Mouse (Mus musculus) hindbrain, embryonic 16.5 days (tissue): ENCODE results near the gene Abcc5. TPM values are rescaled to one million over a fixed set of nuclear protein-coding genes. Genes with fewer than 3 reads are reported as not detected.

Source experiments
- ATAC-seq: fragments of 200-750 bp; cut with Nextera tagmentation; 2 replicates; pipeline ENCODE4 v1.8.0; 2017; ENCODE audit warnings: moderate TSS enrichment, moderate library complexity
- H3K27ac ChIP-seq: fragments of 300-500 bp; sonication (generic); 2 replicates; pipeline ENCODE4 v1.5.1; 2014; ENCODE audit warnings: low read depth, mild to moderate bottlenecking, control low read depth, low read length, moderate library complexity
- H3K27me3 ChIP-seq: fragments of 300-500 bp; sonication (generic); replicated peaks from 2 replicates; pipeline ENCODE4 v1.6.1; 2014; ENCODE audit warnings: low read length; ENCODE audit not compliant: control insufficient read depth, insufficient read depth
- H3K36me3 ChIP-seq: fragments of 300-500 bp; sonication (generic); 2 replicates; pipeline ENCODE4 v1.6.1; 2014; ENCODE audit warnings: mild to moderate bottlenecking, low read length, moderate library complexity, mixed read lengths; ENCODE audit not compliant: control insufficient read depth, insufficient read depth
- H3K4me1 ChIP-seq: fragments of 300-500 bp; sonication (generic); 2 replicates; pipeline ENCODE4 v1.6.1; 2014; ENCODE audit warnings: low read depth, low read length; ENCODE audit not compliant: control insufficient read depth, insufficient read depth
- H3K4me2 ChIP-seq: fragments of 300-500 bp; sonication (generic); 2 replicates; pipeline ENCODE4 v1.6.1; 2014; ENCODE audit warnings: mild to moderate bottlenecking, low read length, control low read depth, moderate library complexity
- H3K4me3 ChIP-seq: fragments of 300-500 bp; sonication (generic); 2 replicates; pipeline ENCODE4 v1.5.1; 2014; ENCODE audit warnings: mild to moderate bottlenecking, low read length, control low read depth, moderate library complexity
- H3K9ac ChIP-seq: fragments of 300-500 bp; sonication (generic); 2 replicates; pipeline ENCODE4 v1.6.1; 2014; ENCODE audit warnings: low read depth, mild to moderate bottlenecking, control low read depth, low read length, moderate library complexity
- H3K9me3 ChIP-seq: fragments of 300-500 bp; sonication (generic); 2 replicates; pipeline ENCODE4 v1.6.1; 2014; ENCODE audit warnings: mild to moderate bottlenecking, low read length, moderate library complexity; ENCODE audit not compliant: control insufficient read depth
- WGBS: fragments of 180-500 bp; shearing (Covaris S2); extraction: QIAGEN DNeasy Blood & Tissue Kit; methylation state at CpG from one replicate; pipeline ENCODE4 v1.1.7; 2014; 5-methylcytosine and 5-hydroxymethylcytosine counted together
- polyA plus RNA-seq: library from polyadenylated mRNA; unstranded; fragments of >200 nt; fragmentation: Nextera tagmentation; extraction: Ambion mirVana; gene quantifications from 2 replicates; pipeline ENCODE4 v1.2.1, GENCODE M21; 2015

The Abcc5 gene
- polyA plus RNA-seq, 1 experiment from 2014 or later, result 123 TPM

DNA sequence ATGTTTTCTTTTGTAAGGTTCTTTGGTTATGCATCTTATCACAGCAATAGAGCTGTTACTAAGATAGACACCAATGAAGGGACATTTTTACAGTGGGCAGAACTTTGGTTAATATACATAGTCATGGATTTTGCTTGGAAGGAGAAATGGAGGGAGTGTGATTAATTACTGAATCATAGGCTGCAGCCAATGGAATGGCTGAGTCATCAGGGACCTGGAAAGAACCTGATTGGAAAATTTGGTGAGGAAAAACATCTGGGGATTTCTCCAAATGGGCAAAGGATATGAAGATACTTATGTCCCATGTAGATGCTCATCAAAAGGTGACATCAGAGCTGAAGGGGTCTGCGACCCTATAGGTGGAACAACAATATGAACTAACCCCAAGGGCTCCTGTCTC lies 72.2 kb downstream of the Abcc5 start:
- Histone ChIP-seq H3K4me2 (no peak overlapping the region), H3K4me3 (no peak overlapping the region), H3K27ac (no peak overlapping the region), H3K9ac (no peak overlapping the region), H3K27me3 (no peaks in the 10 kb centered on the region), H3K36me3 (peaks cover 28% of the 10 kb centered on the region), H3K9me3 (no peaks in the 10 kb centered on the region), H3K4me1 (no peaks in the 10 kb centered on the region)
- no peak for ATAC-seq
- 100% methylated on average over 1 of the region's 1 CpGs for WGBS

DNA sequence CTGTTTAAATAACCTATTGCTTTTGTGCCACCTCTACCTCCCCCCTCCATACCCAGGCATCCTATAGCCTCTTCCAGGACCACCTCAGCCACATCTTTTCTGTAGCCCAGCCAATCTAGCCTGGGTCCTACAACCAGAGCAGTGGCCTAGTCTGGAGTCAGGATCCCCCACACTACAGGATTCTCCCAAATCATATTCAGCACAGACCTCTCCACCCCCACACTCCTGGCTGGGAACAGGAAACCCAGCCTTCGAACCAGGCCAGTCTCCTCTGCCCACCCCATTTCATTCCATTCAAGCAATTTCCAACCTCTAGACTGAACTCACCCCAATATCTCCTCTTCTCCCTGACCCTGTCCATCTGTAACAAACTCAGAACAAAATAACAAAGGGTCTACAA lies 80.7 kb downstream of the Abcc5 start:
- Histone ChIP-seq H3K27ac (no peak overlapping the region), H3K4me1 (no peaks in the 10 kb centered on the region), H3K36me3 (peaks cover 25% of the 10 kb centered on the region), H3K4me3 (no peak overlapping the region), H3K27me3 (no peaks in the 10 kb centered on the region), H3K4me2 (no peak overlapping the region), H3K9me3 (no peaks in the 10 kb centered on the region), H3K9ac (no peak overlapping the region)
- ATAC-seq, result no peak
- WGBS, result 100% methylated on average over 1 of the region's 1 CpGs

DNA sequence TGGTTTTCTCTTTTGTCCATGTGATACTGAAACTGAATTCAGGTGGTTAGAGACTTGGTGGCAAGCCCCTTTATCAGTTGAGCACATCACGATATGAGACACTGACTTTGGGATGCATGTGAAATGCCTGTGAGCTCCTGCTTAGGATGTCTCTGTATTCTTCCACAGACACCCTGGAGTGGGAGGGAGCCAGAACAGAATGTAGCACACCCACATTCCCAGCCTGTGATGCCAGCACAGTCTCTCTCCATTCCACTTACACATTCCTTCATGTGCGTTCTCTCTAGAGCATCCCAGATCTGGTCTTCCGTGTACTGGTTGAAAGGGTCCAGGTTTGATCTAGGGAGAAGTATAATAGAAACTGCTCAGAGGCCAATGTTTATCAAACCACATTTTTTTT lies 87.6 kb downstream of the Abcc5 start:
- H3K9ac ChIP-seq, result no peak overlapping the region
- H3K9me3 ChIP-seq, result no peaks in the 10 kb centered on the region
- no peaks in the 10 kb centered on the region for H3K27me3 ChIP-seq
- no peak overlapping the region for H3K4me3 ChIP-seq
- no peak for ATAC-seq
- H3K4me1 ChIP-seq, result no peaks in the 10 kb centered on the region
- peaks cover 26% of the 10 kb centered on the region for H3K36me3 ChIP-seq
- H3K27ac ChIP-seq, result no peak overlapping the region
- no peak overlapping the region for H3K4me2 ChIP-seq
- 98% methylated on average over 3 of the region's 3 CpGs for WGBS

DNA sequence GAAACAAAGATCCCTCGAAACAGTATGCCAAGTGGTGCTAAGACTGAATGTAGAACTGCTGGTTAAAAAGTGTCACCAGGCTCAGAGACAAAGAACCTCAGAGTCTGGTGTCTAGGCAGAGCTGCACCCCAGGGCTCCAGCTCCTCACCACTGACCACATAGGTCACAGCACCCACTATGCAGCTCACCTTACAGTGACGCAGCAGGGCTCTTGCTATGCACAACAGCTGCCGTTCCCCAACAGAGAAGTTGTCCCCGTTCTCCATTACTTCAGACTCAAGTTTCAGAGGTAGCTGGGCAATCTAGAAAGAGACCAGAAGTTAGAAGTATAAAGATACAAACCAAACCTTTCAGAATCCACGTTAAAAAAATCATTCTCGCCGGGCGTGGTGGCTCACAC lies 91.3 kb downstream of the Abcc5 start:
- H3K27me3 ChIP-seq, result no peaks in the 10 kb centered on the region
- ATAC-seq, result no peak
- no peak overlapping the region for H3K4me3 ChIP-seq
- no peak overlapping the region for H3K9ac ChIP-seq
- H3K27ac ChIP-seq, result no peak overlapping the region
- H3K9me3 ChIP-seq, result no peaks in the 10 kb centered on the region
- H3K36me3 ChIP-seq, result peaks cover 41% of the 10 kb centered on the region
- H3K4me1 ChIP-seq, result no peaks in the 10 kb centered on the region
- 97% methylated on average over 8 of the region's 8 CpGs for WGBS
- no peak overlapping the region for H3K4me2 ChIP-seq

DNA sequence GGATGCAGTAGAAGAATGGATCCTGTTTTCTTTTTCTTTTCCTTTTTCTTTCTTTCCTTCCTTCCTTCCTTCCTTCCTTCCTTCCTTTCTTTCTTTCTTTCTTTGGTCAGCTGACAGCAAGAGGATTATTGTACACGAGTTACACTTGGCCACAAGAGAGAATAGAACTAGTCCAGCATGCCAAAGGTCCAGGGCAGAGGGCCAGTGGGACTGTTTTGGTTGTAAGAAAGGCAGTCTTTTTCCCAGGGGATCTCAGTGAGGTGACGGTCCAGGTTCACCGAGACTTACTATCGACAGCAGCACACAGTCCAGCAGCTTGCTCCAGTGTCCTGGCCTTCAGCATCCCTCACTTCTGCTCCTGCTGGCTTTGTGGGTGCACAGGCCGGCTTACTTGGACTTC lies 97.9 kb downstream of the Abcc5 start:
- H3K27ac ChIP-seq, result no peak overlapping the region
- H3K9ac ChIP-seq, result no peak overlapping the region
- H3K36me3 ChIP-seq, result peaks cover 33% of the 10 kb centered on the region
- no peaks in the 10 kb centered on the region for H3K27me3 ChIP-seq
- no peaks in the 10 kb centered on the region for H3K9me3 ChIP-seq
- no peak overlapping the region for H3K4me3 ChIP-seq
- ATAC-seq, result no peak
- WGBS, result 93% methylated on average over 5 of the region's 5 CpGs
- H3K4me1 ChIP-seq, result no peaks in the 10 kb centered on the region
- no peak overlapping the region for H3K4me2 ChIP-seq

GRCm38 (mm10) chr16:20325286-20325685 lies 100.9 kb downstream of the Abcc5 start, which contains the start of gene Cyp2ab1:
TSS of gene Cyp2ab1 (minus strand) at chr16:20325404.
- Histone ChIP-seq H3K27me3 (no peaks in the 10 kb centered on the region), H3K36me3 (peaks cover 15% of the 10 kb centered on the region), H3K27ac (no peak within 1 kb of the TSS), H3K9ac (no peak within 1 kb of the TSS), H3K4me1 (no peaks in the 10 kb centered on the region), H3K4me3 (no peak within 1 kb of the TSS), H3K4me2 (no peak within 1 kb of the TSS), H3K9me3 (no peaks in the 10 kb centered on the region)
- WGBS, result 72% methylated on average over 5 of the region's 5 CpGs
- ATAC-seq, result no peak

GRCm38 (mm10) chr16:20323907-20324306 lies 102.3 kb downstream of the Abcc5 start:
- Histone ChIP-seq H3K27me3 (no peaks in the 10 kb centered on the region), H3K4me2 (no peak overlapping the region), H3K36me3 (peaks cover 9% of the 10 kb centered on the region), H3K4me3 (no peak overlapping the region), H3K4me1 (no peaks in the 10 kb centered on the region), H3K27ac (no peak overlapping the region), H3K9me3 (no peaks in the 10 kb centered on the region), H3K9ac (no peak overlapping the region)
- WGBS, result 76% methylated on average over 5 of the region's 5 CpGs
- ATAC-seq, result no peak

DNA sequence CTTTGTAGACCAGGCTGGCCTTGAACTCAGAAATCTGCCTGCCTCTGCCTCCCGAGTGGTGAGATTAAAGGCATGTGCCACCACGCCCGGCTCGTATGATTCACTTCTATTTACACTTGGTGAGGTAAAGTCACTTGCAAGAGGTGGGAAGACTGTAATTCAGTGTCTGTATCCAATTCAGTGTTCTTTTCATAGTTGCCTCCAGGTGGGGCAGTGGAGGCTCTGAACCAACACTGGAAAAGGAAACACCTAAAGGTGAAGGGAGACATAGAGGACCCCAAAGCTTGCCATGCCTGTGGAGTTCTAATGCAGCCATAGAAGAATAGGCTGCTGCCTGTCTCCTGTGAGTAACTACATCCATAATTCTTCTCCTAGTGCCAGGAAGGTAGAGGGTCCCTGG lies 103.9 kb downstream of the Abcc5 start:
- WGBS, result 92% methylated on average over 4 of the region's 4 CpGs
- Histone ChIP-seq H3K4me2 (no peak overlapping the region), H3K27ac (no peak overlapping the region), H3K9me3 (no peaks in the 10 kb centered on the region), H3K4me3 (no peak overlapping the region), H3K36me3 (no peaks in the 10 kb centered on the region), H3K4me1 (no peaks in the 10 kb centered on the region), H3K9ac (no peak overlapping the region), H3K27me3 (no peaks in the 10 kb centered on the region)
- ATAC-seq, result no peak

DNA sequence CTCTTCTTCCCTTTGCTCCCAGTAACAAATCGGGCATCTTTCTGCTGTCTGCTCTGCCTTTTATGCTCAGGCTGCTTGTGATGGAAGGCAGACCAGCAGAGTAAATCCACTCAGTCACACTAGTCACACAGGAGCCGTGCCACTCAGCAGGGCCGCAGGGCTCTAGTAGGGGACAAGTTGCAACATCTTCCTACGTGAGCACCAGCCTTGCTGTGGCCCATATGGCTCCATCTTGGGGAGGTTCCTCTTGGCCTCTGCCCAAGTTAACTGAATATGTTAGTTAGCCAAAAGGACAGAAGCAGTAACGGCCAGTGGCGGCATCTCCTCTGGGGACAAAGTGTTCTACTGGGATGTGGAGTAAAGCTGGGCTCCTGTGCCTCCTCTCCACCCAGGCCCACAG lies 109.4 kb downstream of the Abcc5 start:
- Histone ChIP-seq H3K36me3 (no peaks in the 10 kb centered on the region), H3K9ac (no peak overlapping the region), H3K27ac (no peak overlapping the region), H3K4me1 (no peaks in the 10 kb centered on the region), H3K4me2 (no peak overlapping the region), H3K4me3 (no peak overlapping the region), H3K9me3 (no peaks in the 10 kb centered on the region), H3K27me3 (no peaks in the 10 kb centered on the region)
- no peak for ATAC-seq
- 75% methylated on average over 6 of the region's 6 CpGs for WGBS

DNA sequence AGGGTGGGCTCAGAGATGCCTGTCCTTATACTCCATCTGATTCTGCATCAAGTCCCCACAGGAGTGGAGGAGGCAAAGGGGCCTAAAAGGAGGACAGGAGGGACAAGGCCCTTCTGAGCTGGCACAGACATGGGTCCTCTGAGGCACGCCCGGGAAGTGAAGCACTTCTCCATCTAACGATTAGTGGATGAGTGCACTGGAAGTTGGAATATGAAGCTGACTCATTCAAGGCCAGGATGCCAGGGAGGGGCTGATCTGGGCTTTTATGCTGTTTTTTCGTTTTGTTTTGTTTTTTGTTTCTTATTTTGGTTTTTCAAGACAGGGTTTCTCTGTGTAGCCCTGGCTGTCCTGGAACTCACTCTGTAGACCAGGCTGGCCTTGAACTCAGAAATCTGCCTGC lies 110.9 kb downstream of the Abcc5 start:
- Histone ChIP-seq H3K27ac (no peak overlapping the region), H3K4me2 (no peak overlapping the region), H3K36me3 (no peaks in the 10 kb centered on the region), H3K9me3 (no peaks in the 10 kb centered on the region), H3K9ac (no peak overlapping the region), H3K4me3 (no peak overlapping the region), H3K4me1 (no peaks in the 10 kb centered on the region), H3K27me3 (no peaks in the 10 kb centered on the region)
- ATAC-seq, result no peak
- 83% methylated on average over 4 of the region's 4 CpGs for WGBS
